Mouse (Mus musculus) B cell, adult 2 months (primary cell): ENCODE data around the gene 6030468B19Rik.

Experiments used
- DNase-seq, 2 experiments: peaks; one replicate each; pipeline ENCODE4 v3.0.0; 2022

6030468B19Rik gene

GRCm38 (mm10) chr11:117797511-117798159, at the start of gene 6030468B19Rik:
Gene 6030468B19Rik, plus strand, starts transcription at chr11:117797660.
- DNase-seq, result no peak

GRCm38 (mm10) chr11:117748628-117749027, 48.8 kb upstream of the 6030468B19Rik start:
- DNase-seq, result no peak

GRCm38 (mm10) chr11:117749414-117749813, 48.0 kb upstream of the 6030468B19Rik start:
- DNase-seq, result no peak

- DNase-seq, result no peak
Observed at GRCm38 (mm10) chr11:117751544-117751943, 45.9 kb upstream of the 6030468B19Rik start.

- DNase-seq, result no peak
Observed at GRCm38 (mm10) chr11:117755891-117756290, 41.6 kb upstream of the 6030468B19Rik start.

GRCm38 (mm10) chr11:117759267-117759666, 38.2 kb upstream of the 6030468B19Rik start:
- no peak for DNase-seq

GRCm38 (mm10) chr11:117760374-117761119, 36.9 kb upstream of the 6030468B19Rik start:
- DNase-seq, result no peak

- DNase-seq, result no peak
Observed at GRCm38 (mm10) chr11:117761801-117762200, 35.7 kb upstream of the 6030468B19Rik start.

- no peak for DNase-seq
Observed at GRCm38 (mm10) chr11:117762246-117762645, 35.2 kb upstream of the 6030468B19Rik start.

GRCm38 (mm10) chr11:117764319-117764718, 33.1 kb upstream of the 6030468B19Rik start:
- DNase-seq, result no peak

- DNase-seq, result no peak
Observed at GRCm38 (mm10) chr11:117765361-117765760, 32.1 kb upstream of the 6030468B19Rik start.

- no peak for DNase-seq
Observed at GRCm38 (mm10) chr11:117766275-117766674, 31.2 kb upstream of the 6030468B19Rik start.

GRCm38 (mm10) chr11:117768725-117769682, 28.5 kb upstream of the 6030468B19Rik start:
- no peak for DNase-seq

GRCm38 (mm10) chr11:117769683-117770047, 27.8 kb upstream of the 6030468B19Rik start:
- DNase-seq, result no peak

- no peak for DNase-seq
Observed at GRCm38 (mm10) chr11:117770407-117770806, 27.1 kb upstream of the 6030468B19Rik start.

- DNase-seq, result no peak
Observed at GRCm38 (mm10) chr11:117772352-117772751, 25.1 kb upstream of the 6030468B19Rik start.

- no peak for DNase-seq
Observed at GRCm38 (mm10) chr11:117774925-117775324, 22.5 kb upstream of the 6030468B19Rik start.

- no peak for DNase-seq
Observed at GRCm38 (mm10) chr11:117775540-117775939, 21.9 kb upstream of the 6030468B19Rik start.

GRCm38 (mm10) chr11:117776085-117776792, 21.2 kb upstream of the 6030468B19Rik start:
- DNase-seq, result no peak

- DNase-seq, result peak; percentile 15 to 22
Observed at GRCm38 (mm10) chr11:117777111-117777510, 20.3 kb upstream of the 6030468B19Rik start.

GRCm38 (mm10) chr11:117778031-117778430, 19.4 kb upstream of the 6030468B19Rik start:
- DNase-seq, result no peak

- no peak for DNase-seq
Observed at GRCm38 (mm10) chr11:117778851-117779433, 18.5 kb upstream of the 6030468B19Rik start.
